Mouse (Mus musculus): Measurements from ENCODE around the gene Gapdh.

Gapdh gene

DNA sequence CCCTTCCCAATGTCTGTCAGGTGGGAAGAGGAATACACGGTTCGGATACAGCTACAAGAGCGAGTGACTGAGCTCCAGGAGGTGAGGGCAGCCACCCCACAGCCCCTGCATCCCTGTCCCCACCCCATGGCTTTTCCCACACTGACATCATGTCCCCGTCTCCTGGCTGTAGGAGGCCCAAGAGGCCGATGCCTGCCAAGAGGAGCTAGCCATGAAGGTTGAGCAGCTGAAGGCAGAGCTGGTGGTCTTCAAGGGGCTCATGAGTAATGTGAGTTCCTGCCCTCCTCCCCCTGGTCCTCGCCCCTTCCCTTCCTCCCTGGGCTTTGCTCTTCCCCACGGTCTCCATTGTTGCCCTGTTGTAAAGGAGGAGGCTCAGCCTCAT is 16.7 kb downstream of the Gapdh start:
- DNase-seq (ENCODE audit: low read depth, low spot score): no peak

DNA sequence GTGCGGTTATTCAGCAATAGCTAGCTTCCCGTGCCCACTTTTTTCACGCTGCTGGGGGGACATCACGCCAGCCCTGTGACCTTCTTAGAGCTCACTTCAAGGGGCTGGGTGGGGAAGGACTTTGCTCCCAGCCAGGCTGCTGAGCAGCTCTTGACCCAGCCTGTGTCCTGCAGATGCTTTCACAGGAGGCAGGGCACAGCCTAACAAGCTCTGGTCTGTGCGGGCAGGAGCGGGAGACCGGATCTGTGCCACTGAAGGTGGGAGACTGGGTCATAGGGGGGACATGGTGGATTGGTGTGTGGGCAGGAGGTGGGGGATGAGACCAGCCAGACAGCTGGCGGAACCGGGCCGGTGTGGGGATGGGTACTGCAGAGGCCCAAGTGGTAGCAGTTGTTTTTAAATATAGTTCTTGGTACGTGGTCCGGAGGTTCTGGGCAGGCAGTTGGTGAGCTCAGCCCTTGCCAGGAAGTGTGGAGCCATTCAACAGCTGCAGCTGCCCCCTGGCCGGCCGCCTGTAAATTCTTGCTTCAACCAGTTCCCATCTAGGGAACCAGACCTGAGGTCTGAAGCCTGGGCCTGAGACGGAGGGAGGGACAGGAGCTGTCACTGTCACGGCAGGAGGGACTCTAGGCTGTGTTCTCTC is 17.2 kb downstream of the Gapdh start:
- DNase-seq (ENCODE audit: low read depth, low spot score): no peak

DNA sequence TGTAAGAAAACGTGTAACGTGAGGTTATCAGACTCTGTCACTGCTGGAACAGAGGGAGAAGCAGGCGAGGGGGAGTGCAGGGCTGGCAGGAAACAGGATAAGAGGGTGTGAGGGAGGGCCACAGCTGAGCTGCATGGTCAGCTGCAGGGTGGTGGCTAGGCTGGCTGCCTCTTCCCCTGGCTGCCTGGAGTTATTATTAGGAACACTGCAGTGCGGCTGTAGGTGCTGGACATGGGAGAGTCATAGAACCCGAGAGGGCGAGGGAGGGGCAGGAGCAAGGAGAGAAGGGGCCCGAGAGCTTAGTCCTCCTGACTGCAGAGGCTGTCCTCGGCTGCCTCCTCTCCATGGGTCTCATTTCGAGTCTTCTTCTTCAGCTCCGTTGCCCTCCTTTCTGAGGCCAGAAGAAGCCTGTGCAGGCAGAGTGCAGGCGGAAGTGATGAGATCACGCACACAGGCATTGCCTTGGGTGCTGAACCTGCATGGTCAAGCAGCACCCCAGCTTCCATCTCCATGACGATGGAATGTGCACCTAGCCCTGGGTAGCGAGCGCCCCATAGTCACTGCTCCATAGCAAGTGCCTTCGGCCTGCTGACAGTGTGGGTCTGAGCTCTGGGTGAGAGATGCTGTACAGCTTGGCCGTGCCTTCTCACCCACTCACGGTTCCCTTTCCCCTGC is 17.9 kb downstream of the Gapdh start:
- DNase-seq (ENCODE audit: low read depth, low spot score): no peak

DNA sequence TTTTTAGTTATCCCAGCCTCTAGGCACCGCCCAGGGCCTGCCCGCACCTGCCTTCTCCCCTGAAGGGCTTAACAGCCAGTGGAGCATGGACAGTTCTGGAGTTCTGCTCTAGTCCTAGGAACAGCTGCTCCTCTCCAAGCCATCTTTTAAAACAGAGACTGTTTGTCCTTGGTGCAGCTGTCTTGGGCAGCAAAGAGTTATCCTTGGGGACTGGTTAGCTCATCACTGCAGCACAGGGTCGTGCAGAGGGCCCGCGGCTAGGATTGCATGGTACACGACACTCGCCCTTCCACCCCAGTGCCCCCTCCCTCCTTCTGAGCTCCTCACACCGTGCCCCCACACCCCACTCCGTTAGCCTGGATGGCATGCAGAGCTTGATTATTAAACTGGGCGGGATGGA is 18.9 kb downstream of the Gapdh start:
- DNase-seq (ENCODE audit: low read depth, low spot score): no peak

DNA sequence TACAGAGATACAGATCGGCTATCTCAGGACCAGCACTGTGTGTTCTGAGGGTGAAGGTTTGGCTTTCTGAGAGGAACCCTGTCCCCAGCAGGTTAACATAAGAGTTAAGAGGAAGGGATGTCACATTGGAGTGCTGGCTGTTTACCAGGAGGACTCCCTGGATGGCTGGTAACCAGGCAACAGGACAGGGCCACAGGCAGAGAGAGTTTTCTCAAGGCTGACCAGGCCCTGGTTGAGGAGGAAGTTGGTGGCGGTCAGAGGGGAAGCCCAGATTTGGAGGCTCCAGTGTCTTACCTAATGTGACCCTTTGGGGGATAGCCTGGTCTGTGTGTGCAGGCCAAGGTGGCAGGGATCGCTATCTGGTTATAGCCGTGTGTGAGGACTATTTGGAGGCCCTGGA is 19.5 kb downstream of the Gapdh start:
- DNase-seq (ENCODE audit: low read depth, low spot score): no peak

DNA sequence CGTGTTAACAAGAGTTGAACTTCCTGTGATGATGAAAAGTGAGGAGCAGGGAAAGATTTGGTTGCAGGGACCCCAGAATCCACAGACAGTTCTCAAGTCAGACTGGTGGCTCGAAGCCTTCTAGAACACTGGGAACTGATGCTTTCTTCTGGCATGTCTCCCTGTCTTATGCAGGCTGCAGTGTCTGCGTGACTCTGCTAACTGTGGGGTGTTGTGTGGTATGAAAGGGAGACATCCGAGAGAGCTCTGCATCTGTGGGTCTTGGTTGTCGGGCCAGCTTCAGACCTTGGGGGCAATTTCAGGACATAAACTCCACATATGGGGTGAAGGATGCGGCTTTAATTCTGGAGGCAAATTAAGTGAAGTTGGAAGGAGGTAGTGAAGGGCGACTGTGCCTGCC is 20.1 kb downstream of the Gapdh start:
- DNase-seq (ENCODE audit: low read depth, low spot score): no peak

DNA sequence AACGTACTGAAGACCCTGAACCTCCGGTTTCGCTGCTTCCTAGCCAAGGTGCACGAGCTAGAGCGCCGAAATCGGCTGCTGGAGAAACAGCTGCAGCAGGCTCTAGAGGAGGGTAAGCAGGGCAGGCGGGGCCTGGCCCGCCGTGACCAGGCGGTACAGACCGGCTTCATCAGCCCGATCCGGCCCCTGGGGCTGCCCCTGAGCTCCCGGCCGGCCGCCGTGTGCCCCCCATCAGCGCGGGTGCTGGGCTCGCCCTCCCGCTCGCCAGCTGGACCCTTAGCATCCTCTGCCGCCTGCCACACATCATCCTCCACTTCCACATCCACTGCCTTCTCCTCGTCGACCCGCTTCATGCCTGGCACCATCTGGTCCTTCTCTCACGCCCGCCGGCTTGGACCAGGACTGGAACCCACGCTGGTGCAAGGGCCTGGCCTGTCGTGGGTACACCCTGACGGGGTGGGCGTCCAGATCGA is 20.8 kb downstream of the Gapdh start:
- no peak for DNase-seq (ENCODE audit: low read depth, low spot score)

DNA sequence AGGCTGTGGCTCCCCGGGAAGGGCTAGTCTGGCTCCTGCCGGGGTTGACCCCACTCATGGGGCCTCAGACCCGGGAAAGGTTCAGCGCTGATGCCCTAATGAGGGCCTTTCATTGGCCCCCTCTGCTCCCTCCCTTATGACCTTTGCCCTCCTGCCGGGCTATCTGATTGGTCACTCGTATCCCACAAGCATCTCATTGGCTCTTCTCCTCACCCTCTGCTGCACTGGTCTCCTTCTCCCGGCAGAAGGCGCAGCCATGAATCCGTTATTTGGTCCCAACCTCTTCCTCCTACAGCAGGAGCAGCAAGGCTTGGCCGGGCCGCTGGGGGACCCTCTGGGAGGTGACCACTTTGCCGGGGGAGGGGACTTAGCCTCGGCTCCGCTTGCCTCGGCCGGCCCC is 21.3 kb downstream of the Gapdh start, which contains the start of gene Iffo1:
Gene Iffo1, plus strand, starts transcription at position 241 of the 400 bp plus-strand sequence.
- peak; percentile 96 for DNase-seq (ENCODE audit: low read depth, low spot score)

DNA sequence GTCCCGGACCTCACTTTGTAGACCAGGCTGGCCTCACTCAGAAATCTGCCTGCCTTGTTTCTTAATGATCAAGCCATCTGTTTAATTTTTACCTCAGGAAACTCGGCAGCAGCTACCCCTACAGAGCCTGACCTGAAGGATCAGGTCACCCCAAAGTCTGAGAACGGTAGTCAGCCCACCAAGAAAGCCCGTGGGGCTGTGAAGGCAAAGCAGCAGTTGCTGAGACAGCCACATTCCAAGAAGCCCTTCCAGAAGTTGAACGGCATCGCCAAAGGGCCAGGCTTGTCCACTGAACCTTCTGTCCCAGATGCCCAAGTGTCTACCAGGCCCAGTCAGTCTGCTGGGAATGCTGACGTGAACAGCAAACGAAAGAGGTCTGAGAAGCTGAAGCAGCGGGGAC is 22.4 kb downstream of the Gapdh start:
- no peak for DNase-seq (ENCODE audit: low read depth, low spot score)

DNA sequence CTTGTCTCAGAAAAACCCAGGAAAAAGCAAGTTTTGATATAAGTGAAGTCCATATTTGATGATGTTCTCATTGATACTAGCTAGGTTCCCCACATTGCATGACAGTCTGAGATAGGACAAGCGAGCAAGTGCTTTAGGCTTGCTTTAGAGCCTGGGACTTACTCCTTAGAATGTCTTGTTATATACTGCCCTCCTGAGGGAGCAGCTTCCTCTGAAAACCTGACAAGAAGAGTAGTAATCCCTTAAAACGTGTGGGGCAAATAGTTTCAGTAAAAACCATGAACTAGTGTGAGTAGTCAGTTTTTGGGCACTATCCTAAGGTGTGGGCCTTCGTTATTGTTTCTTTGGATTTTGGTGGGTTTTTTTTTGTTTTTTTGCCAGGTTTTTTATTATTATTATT is 23.1 kb downstream of the Gapdh start:
- DNase-seq (ENCODE audit: low read depth, low spot score): no peak

DNA sequence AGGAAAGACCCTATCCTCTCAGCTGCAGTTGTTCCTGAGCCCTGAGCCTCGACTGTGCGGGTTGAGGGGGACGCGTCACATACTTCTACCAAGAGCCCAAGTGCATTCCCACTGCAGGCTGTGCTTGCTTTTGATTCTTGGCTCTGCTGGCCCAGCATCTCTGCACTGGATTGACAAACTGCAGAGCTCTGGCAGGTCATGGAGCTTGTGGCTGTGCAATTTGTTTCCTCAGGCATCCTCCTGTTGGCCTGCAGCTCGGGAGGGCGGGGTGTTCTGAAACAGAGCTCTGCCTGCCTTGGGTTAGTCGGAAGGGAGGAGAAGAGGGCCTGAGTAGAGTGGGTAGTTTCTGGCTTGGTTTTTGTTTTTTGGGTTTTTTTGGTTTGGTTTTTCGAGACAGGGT is 23.8 kb downstream of the Gapdh start:
- no peak for DNase-seq (ENCODE audit: low read depth, low spot score)

DNA sequence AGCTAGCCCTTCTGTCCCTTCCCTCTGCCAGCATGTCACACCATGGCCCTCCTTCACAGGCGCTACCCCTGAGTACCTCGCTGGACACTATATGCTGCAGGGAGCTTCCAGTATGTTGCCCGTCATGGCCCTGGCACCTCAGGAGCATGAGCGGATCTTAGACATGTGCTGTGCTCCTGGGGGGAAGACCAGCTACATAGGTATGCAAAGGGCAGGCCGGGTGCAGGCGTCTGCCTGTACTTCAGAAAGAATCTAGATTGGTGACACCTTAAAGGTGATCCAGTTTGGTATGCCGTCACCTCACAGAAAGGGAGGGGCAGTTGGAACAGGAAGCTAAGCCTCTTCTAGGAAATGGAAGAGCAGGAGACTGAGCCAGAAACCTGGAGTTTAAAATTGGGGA is 26.5 kb downstream of the Gapdh start:
- no peak for DNase-seq (ENCODE audit: low read depth, low spot score)

DNA sequence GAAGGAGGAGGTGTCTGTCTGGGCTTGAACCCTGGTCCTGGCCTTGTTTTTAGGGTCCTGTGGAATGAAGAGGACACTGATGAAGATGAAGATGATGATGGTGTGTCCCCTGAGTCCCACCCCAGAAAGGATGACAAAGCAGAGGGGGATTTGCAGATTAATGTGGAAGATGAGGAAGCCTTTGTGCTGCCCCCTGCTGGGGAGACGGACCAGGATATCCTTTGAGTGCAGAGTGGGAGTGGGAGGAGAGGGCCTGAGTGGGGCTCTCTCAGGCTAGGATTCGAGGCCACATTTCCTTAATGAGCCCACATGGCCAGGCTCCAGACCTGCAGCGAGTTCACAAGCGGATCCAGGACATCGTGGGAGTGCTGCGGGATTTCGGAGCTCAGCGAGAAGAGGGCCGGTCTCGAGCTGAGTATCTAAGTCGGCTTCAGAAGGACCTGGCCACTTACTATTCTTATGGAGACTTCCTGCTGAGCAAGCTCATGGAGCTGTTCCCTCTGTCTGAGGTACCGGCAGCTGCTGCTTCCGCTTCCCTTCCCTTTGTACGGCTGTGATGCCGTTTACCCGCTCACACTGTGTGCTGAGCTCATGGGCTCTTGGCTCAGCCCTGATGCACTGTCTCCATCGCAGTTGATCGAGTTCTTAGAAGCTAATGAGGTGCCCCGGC is 29.1 kb downstream of the Gapdh start:
- no peak for DNase-seq (ENCODE audit: low read depth, low spot score)

DNA sequence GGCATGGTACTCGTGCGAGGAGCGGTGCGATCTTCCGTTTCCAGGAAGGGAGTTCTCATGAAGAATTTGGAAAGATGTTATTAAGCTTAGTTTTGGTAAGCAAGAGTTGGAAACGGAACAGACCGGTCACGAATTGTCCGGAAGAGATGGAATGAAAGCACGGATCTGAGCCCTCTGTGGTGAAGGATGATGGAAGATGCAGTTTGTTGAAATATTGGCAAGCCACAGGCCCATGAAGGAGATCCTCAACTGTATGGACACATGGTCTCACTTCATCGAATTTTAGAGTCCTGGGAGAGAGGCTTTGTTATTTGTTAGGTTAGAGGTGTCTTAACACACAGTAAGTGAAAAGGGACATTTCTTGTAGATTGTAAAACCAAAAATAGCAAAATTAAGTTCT is 33.8 kb downstream of the Gapdh start:
- no peak for DNase-seq (ENCODE audit: low read depth, low spot score)

DNA sequence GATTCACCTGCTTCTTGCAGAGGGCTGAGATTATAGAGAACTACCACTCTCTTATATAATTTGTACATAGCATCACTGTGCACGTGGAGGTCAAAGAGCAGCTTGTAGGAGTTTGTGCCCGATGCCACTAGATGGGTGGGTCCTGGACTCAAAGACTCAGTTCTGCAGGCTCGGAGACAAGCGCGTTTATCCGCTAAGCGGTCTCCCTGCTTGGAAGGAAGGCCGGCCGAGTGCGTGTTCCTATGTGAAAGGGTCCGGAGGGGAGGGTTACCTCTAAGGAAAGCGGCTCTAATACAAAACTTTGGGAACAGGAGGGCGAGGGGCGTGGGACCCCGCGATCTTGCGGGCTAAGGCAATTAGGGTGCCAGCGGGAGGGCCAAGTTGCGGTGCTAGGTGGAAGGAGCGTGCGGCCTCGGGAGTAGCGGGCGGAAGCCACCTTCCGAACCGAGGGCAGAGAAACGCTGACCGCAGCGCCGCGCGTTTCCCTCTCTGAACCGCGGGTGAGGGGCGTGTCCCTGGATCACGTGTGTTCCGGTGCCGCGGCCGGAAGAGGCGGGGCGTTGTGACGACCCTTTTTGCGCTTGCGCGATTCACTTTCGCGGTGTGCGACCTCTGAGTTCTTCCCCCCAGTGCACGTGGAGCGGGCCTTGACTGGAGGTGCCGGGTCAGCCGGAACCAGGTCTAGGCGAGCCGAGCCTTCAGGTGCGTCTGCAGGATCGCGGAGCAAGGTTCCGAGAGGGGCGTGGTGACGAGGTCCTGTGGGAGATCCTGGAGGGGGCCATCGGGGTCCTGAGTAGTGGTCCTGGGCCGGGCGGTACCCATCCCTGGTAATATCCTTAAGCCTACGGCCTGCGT is 34.7 kb downstream of the Gapdh start, which contains the start of gene Nop2:
Gene Nop2, plus strand, starts transcription at position 608 of the 855 bp plus-strand sequence.
- peak; percentile 94 for DNase-seq (ENCODE audit: low read depth, low spot score)

DNA sequence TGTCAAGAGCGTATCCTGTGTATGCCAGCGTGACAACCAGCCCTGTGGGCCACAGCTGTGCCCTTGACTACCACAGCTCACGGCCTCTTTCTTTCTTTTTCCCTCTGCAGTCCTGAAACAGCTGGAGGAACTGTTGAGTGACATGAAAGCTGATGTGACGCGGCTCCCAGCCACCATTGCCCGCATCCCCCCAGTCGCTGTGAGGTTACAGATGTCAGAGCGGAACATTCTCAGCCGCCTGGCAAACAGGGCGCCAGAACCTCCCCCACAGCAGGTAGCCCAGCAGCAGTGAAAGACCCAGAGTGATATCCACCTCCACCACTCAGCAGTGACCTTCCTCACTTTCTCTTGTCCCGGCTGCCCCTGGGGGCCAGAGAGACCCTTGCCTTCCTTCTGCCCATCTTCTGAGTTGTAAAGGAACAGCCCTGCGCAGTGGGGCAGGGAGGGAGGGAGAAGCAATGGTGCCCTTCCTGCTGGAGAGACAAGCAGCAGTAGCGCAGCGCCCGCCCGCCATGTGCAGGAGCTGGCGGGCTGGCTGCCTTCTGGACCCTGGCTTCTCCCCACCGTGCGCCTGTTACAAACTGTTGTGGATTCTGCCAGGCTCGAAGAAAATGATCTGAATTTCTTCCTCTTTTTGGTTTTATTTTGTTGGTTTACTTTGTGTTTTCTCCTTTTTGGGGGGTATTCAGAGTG is 36.4 kb downstream of the Gapdh start:
- DNase-seq (ENCODE audit: low read depth, low spot score): no peak

DNA sequence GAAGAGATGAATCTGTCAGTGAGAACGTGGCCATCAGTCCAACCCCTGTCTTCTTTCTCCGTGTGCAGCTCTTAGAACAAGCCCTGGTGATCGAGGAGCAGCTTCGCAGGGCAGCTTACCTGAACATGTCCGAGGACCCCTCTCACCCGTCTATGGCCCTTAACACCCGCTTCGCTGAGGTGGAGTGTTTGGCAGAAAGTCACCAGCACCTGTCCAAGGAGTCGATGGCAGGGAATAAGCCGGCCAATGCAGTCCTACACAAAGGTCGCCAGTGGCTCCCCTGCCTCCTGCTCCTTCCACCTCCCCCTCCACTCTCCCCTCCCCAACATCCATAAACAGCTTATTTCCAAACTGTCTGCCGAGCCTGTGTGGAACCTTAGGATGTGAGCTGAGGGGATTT is 37.5 kb downstream of the Gapdh start:
- no peak for DNase-seq (ENCODE audit: low read depth, low spot score)

DNA sequence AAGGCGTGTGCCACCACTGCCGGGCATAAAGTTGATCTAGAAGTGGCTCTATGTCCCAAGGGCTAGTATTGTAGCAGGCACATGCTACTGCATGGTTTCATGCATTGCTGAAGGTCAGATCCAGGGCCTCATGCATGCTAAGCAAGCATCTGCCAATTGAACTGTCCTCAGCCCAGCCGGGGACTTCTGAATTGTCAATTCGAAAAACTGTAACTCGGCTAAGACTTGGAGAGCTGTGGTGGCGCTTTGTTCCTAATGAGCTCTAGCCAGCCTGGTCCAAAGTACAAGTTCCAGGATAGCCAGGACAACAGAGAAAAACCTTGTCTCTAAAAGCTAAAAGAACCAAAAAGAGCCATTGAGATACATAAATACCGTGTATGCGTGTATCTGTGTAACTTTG is 46.9 kb downstream of the Gapdh start:
- DNase-seq (ENCODE audit: low read depth, low spot score): no peak

DNA sequence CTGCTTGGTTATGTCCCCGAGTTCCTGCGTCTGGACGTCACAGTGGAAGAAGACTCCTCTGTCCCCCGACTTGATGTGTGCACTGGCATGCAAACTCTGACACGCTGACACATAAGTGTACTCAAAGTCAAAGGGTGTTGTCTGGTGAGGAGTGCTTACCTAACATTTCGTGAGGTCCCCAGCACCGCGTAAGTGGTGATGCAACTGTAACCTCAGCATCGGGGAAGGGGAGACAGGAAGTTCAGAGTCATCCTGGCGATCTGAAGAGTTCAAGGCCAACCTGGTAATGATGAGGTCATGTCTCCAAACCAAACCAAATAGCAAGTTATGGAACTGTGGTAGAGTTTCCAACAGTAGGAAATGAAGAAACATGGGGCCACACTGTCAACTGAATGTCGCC is 53.7 kb downstream of the Gapdh start:
- no peak for DNase-seq (ENCODE audit: low read depth, low spot score)

Measured in forelimb bud, embryonic 11.5 days (tissue).